Mouse (Mus musculus) spleen, postnatal 4 days (tissue): ENCODE measurements at regions not wholly inside any gene's neighbourhood (a gene's known extent, or its start where the extent isn't known, plus 50 kb on each side); places are given as distances from the start of the nearest gene placed in this dataset.

Experiments used
- DNase-seq, 2 experiments: peaks; one replicate each; pipeline ENCODE4 v3.0.0; 2022; ENCODE audit warnings: low spot score in 2 of 2

DNA sequence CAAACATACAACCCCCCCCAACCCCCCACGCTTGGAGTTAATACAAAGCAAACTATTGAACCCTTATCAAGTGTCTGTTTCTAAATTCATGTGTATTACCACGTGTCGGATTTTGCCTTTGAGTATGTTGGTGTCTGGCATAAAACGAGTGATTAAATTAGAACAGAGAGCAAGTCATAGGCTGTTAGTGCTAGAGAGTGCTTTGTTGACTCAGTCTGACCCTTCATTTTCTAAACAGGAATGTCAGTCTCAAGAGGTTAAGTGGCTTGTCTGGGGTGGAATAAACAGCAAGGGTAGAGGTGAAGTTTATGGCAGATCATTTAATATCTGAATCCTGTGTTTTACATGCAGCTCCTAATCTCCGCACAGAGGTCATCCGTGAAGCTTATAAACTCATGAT is 104.1 kb downstream of the Uchl5 start:
- no peak for DNase-seq

DNA sequence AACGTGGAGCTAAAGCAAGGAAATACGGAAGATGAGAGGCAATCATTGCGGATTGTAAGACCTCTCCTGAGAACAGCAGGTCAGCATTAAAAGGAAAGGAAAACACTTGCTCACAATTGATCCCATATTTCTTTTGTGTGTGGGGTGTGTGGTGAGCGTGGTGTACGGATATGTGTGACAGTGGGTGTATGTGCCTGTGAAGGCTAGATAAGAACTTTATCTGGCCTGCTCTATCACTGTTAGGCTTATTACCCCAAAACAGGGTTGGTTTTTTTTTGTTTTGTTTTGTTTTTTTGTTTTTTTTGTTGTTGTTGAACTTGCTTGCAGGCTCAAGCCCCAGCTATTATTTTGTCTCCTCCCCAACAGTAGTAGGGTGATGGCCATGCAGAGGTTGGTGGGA is 102.5 kb downstream of the Uchl5 start:
- DNase-seq = no peak

DNA sequence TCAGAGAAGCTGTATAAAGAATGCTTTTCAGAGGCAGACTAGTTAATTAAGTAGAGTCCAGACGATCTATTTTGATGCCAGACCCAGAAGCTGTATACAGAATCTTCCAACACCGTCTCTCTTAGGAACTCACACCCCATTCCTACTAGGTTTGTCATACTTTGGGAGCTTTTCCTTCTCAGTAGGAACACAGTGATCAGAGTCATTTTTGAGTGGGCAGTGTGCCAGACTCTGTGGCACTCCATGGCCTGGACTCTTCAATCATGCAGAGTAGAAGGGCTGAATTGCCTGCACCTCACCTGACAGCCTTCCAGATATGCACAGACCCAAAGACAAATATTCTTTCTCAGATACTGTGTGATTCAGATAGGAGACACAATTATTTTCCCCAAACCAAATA is 101.2 kb downstream of the Uchl5 start:
- no peak for DNase-seq

DNA sequence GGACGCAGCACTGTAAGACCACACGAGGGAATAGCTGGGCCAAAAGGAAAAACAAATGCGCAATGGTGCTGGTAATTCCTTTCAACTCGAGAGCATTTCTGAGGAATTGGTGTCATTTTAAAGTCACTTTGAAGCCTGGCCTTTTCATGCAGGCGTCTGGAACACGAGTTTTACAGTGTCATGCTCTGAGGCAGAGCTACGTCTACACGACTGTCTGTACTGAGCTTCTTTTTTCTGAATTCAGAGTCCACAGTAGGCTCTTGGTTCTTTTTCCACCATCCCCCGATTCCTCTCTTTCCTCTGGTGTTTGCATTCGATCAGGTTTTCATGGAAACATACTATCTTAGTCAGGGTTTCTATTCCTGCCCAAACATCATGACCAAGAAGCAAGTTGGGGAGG is 83.2 kb downstream of the Uchl5 start:
- DNase-seq = no peak

DNA sequence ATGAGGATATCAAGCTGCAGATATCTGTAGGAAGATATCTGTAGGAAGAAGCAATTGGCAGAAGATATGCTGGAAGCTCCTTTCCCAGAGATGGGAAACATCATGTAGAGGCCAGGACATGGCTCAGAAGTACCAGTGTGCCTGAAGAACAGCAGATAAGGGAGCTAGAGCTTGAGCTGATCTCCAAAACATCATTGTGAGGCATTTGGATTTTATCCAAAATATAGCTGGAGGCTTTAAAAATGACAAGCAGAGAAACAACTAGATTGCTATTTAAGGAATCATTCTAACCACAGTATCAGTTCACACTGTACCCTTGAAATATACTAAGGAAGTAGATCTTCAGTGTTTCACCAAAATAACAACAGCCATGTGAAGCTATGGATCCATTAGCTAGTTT is 81.5 kb downstream of the Uchl5 start:
- no peak for DNase-seq
